Mouse (Mus musculus) limb, embryonic 12.5 days (tissue): ENCODE results near the gene Abat. TPM values are rescaled to one million over a fixed set of nuclear protein-coding genes. Genes with fewer than 3 reads are reported as not detected.

ENCODE experiments used
- ATAC-seq: fragments of 200-750 bp; cut with Nextera tagmentation; 2 replicates; pipeline ENCODE4 v1.8.0; 2017; ENCODE audit warnings: low read depth, moderate TSS enrichment; ENCODE audit not compliant: insufficient number of reproducible peaks, insufficient read depth, low FRiP score, low TSS enrichment
- H3K27ac ChIP-seq: fragments of 300-500 bp; sonication (generic); 2 replicates; pipeline ENCODE4 v1.5.1; 2016; ENCODE audit warnings: mild to moderate bottlenecking, moderate library complexity
- H3K27me3 ChIP-seq: fragments of 300-500 bp; sonication (generic); 2 replicates; pipeline ENCODE4 v1.6.1; 2016; ENCODE audit warnings: mild to moderate bottlenecking, moderate library complexity
- H3K36me3 ChIP-seq: fragments of 300-500 bp; sonication (generic); 2 replicates; pipeline ENCODE4 v1.6.1; 2016; ENCODE audit warnings: mild to moderate bottlenecking, moderate library complexity
- H3K4me1 ChIP-seq: fragments of 300-500 bp; sonication (generic); replicated peaks from 2 replicates; pipeline ENCODE4 v1.6.1; 2016
- H3K4me2 ChIP-seq: fragments of 300-500 bp; sonication (generic); 2 replicates; pipeline ENCODE4 v1.6.1; 2016; ENCODE audit warnings: mild to moderate bottlenecking, moderate library complexity
- H3K4me3 ChIP-seq: fragments of 300-500 bp; sonication (generic); replicated peaks from 2 replicates; pipeline ENCODE4 v1.5.1; 2016; ENCODE audit warnings: mild to moderate bottlenecking
- H3K9ac ChIP-seq: fragments of 300-500 bp; sonication (generic); replicated peaks from 2 replicates; pipeline ENCODE4 v1.6.1; 2016; ENCODE audit warnings: mild to moderate bottlenecking, moderate library complexity
- H3K9me3 ChIP-seq: fragments of 300-500 bp; sonication (generic); 2 replicates; pipeline ENCODE4 v1.6.1; 2016; ENCODE audit warnings: mild to moderate bottlenecking, moderate library complexity
- WGBS: fragments of 180-500 bp; shearing (Covaris S2); methylation state at CpG from one replicate; pipeline ENCODE4 v1.1.7; 2016; 5-methylcytosine and 5-hydroxymethylcytosine counted together
- polyA plus RNA-seq: library from polyadenylated mRNA; unstranded; fragments of >200 nt; fragmentation: Nextera tagmentation; extraction: Ambion mirVana; gene quantifications from 2 replicates; pipeline ENCODE4 v1.2.1, GENCODE M21; 2016

Abat gene
- polyA plus RNA-seq, 1 experiment from 2014 or later, result 36.4 TPM

GRCm38 (mm10) chr16:8596336-8596735, 83.1 kb downstream of the Abat start:
- H3K4me1 ChIP-seq, result peaks cover 6% of the 10 kb centered on the region
- WGBS, result 86% methylated on average over 4 of the region's 4 CpGs
- no peak overlapping the region for H3K4me2 ChIP-seq
- ATAC-seq, result no peak
- H3K36me3 ChIP-seq, result peaks cover under 1% of the 10 kb centered on the region; the same call in 1 of the 2 replicates
- no peak overlapping the region for H3K4me3 ChIP-seq
- H3K27me3 ChIP-seq, result no peaks in the 10 kb centered on the region
- no peak overlapping the region for H3K27ac ChIP-seq
- no peak overlapping the region for H3K9ac ChIP-seq
- H3K9me3 ChIP-seq, result no peaks in the 10 kb centered on the region

GRCm38 (mm10) chr16:8597516-8597915, 84.3 kb downstream of the Abat start:
- Histone ChIP-seq H3K9me3 (no peaks in the 10 kb centered on the region), H3K27me3 (no peaks in the 10 kb centered on the region), H3K36me3 (peaks cover 9% of the 10 kb centered on the region), H3K9ac (no peak overlapping the region), H3K4me1 (peaks cover 6% of the 10 kb centered on the region), H3K27ac (no peak overlapping the region), H3K4me3 (no peak overlapping the region), H3K4me2 (no peak overlapping the region)
- no peak for ATAC-seq
- WGBS, result 84% methylated on average over 5 of the region's 5 CpGs

- no peak overlapping the region for H3K4me3 ChIP-seq
- H3K4me2 ChIP-seq, result no peak overlapping the region
- H3K9ac ChIP-seq, result no peak overlapping the region
- H3K4me1 ChIP-seq, result peaks cover 6% of the 10 kb centered on the region
- 79% methylated on average over 3 of the region's 3 CpGs for WGBS
- H3K27ac ChIP-seq, result no peak overlapping the region
- no peak for ATAC-seq
- no peaks in the 10 kb centered on the region for H3K9me3 ChIP-seq
- peaks cover 40% of the 10 kb centered on the region for H3K36me3 ChIP-seq
- H3K27me3 ChIP-seq, result no peaks in the 10 kb centered on the region
Observed at GRCm38 (mm10) chr16:8603789-8604188, 90.6 kb downstream of the Abat start.

GRCm38 (mm10) chr16:8610397-8610796, 97.2 kb downstream of the Abat start:
- Histone ChIP-seq H3K4me3 (no peak overlapping the region), H3K9ac (no peak overlapping the region), H3K4me1 (no peaks in the 10 kb centered on the region), H3K9me3 (no peaks in the 10 kb centered on the region), H3K36me3 (peaks cover 37% of the 10 kb centered on the region), H3K4me2 (no peak overlapping the region), H3K27ac (no peak overlapping the region), H3K27me3 (no peaks in the 10 kb centered on the region)
- no peak for ATAC-seq
- WGBS, result 53% methylated on average over 3 of the region's 3 CpGs

- Histone ChIP-seq H3K27ac (no peak overlapping the region), H3K27me3 (no peaks in the 10 kb centered on the region), H3K9me3 (no peaks in the 10 kb centered on the region), H3K9ac (no peak overlapping the region), H3K36me3 (peaks cover 40% of the 10 kb centered on the region), H3K4me3 (no peak overlapping the region), H3K4me1 (no peaks in the 10 kb centered on the region), H3K4me2 (no peak overlapping the region)
- no peak for ATAC-seq
- WGBS, result 87% methylated on average over 8 of the region's 8 CpGs
Observed at GRCm38 (mm10) chr16:8612214-8613005, 99.2 kb downstream of the Abat start.

- Histone ChIP-seq H3K4me1 (no peaks in the 10 kb centered on the region), H3K27me3 (no peaks in the 10 kb centered on the region), H3K4me2 (no peak overlapping the region), H3K36me3 (peaks cover 35% of the 10 kb centered on the region), H3K27ac (no peak overlapping the region), H3K9me3 (no peaks in the 10 kb centered on the region), H3K4me3 (no peak overlapping the region), H3K9ac (no peak overlapping the region)
- 70% methylated on average over 4 of the region's 4 CpGs for WGBS
- ATAC-seq, result no peak
Observed at GRCm38 (mm10) chr16:8613039-8613438, 99.8 kb downstream of the Abat start.

GRCm38 (mm10) chr16:8613447-8613846, 100.2 kb downstream of the Abat start:
- H3K4me1 ChIP-seq, result no peaks in the 10 kb centered on the region
- no peak overlapping the region for H3K4me2 ChIP-seq
- H3K9ac ChIP-seq, result no peak overlapping the region
- H3K4me3 ChIP-seq, result no peak overlapping the region
- no peaks in the 10 kb centered on the region for H3K9me3 ChIP-seq
- no peak for ATAC-seq
- 85% methylated on average over 3 of the region's 3 CpGs for WGBS
- no peaks in the 10 kb centered on the region for H3K27me3 ChIP-seq
- H3K36me3 ChIP-seq, result peaks cover 34% of the 10 kb centered on the region
- H3K27ac ChIP-seq, result no peak overlapping the region

- no peak overlapping the region for H3K4me3 ChIP-seq
- ATAC-seq, result no peak
- H3K27me3 ChIP-seq, result no peaks in the 10 kb centered on the region
- no peak overlapping the region for H3K4me2 ChIP-seq
- no peak overlapping the region for H3K27ac ChIP-seq
- peaks cover 30% of the 10 kb centered on the region for H3K36me3 ChIP-seq
- H3K9me3 ChIP-seq, result no peaks in the 10 kb centered on the region
- H3K4me1 ChIP-seq, result no peaks in the 10 kb centered on the region
- WGBS, result 42% methylated on average over 10 of the region's 10 CpGs
- no peak overlapping the region for H3K9ac ChIP-seq
Observed at GRCm38 (mm10) chr16:8619659-8620314, 106.6 kb downstream of the Abat start.

GRCm38 (mm10) chr16:8620315-8621115, 107.3 kb downstream of the Abat start:
- Histone ChIP-seq H3K4me3 (no peak overlapping the region), H3K9ac (no peak overlapping the region), H3K36me3 (peaks cover 30% of the 10 kb centered on the region), H3K4me2 (no peak overlapping the region), H3K9me3 (no peaks in the 10 kb centered on the region), H3K27me3 (no peaks in the 10 kb centered on the region), H3K4me1 (no peaks in the 10 kb centered on the region), H3K27ac (no peak overlapping the region)
- no peak for ATAC-seq
- 84% methylated on average over 16 of the region's 16 CpGs for WGBS

GRCm38 (mm10) chr16:8630419-8630818, 117.2 kb downstream of the Abat start:
- Histone ChIP-seq H3K9me3 (no peaks in the 10 kb centered on the region), H3K27me3 (no peaks in the 10 kb centered on the region), H3K27ac (no peak overlapping the region), H3K36me3 (peaks cover 26% of the 10 kb centered on the region), H3K9ac (no peak overlapping the region), H3K4me2 (no peak overlapping the region), H3K4me3 (no peak overlapping the region), H3K4me1 (no peaks in the 10 kb centered on the region; the same call in 1 of the 2 replicates)
- ATAC-seq, result no peak
- WGBS, result 81% methylated on average over 2 of the region's 2 CpGs

- peaks cover 32% of the 10 kb centered on the region for H3K36me3 ChIP-seq
- H3K9ac ChIP-seq, result no peak overlapping the region
- H3K9me3 ChIP-seq, result no peaks in the 10 kb centered on the region
- ATAC-seq, result no peak
- no peaks in the 10 kb centered on the region for H3K27me3 ChIP-seq
- WGBS, result 93% methylated on average over 5 of the region's 5 CpGs
- H3K4me1 ChIP-seq, result peaks cover 7% of the 10 kb centered on the region; the same call in 1 of the 2 replicates
- H3K4me2 ChIP-seq, result no peak overlapping the region
- H3K27ac ChIP-seq, result no peak overlapping the region
- H3K4me3 ChIP-seq, result no peak overlapping the region
Observed at GRCm38 (mm10) chr16:8631428-8631827, 118.2 kb downstream of the Abat start.
